Mouse (Mus musculus) 3T3-L1 (cell line): ENCODE measurements around the gene Grid2.

Experiments
- DNase-seq: peaks from one replicate; pipeline ENCODE4 v3.0.0-alpha.2; 2015; ENCODE audit warnings: low read depth, low spot score

The Grid2 gene

DNA sequence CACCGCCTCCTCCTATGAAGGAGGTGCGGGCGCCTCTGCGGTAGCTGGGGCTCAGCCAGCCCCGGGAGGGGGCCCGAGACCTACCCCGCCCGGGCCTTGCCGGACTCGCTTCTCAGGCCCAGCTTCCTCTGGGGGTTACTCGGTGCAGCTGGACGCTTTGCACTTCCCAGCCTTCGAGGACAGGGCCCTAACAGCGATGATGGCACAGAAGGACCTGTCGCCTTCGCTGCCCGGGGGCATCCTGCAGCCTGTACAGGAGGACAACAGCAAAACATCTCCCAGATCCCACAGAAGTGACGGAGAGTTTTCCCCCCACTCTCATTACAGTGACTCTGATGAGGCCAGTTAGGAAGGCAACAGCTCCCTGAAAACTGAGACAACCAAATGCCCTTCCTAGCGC is 1474.4 kb downstream of the Grid2 start:
- no peak for DNase-seq

GRCm38 (mm10) chr6:64730506-64731020 is 1474.9 kb downstream of the Grid2 start:
- DNase-seq: no peak

- no peak for DNase-seq
These were observed 1475.5 kb downstream of the Grid2 start for GRCm38 (mm10) chr6:64731126-64731525.

DNA sequence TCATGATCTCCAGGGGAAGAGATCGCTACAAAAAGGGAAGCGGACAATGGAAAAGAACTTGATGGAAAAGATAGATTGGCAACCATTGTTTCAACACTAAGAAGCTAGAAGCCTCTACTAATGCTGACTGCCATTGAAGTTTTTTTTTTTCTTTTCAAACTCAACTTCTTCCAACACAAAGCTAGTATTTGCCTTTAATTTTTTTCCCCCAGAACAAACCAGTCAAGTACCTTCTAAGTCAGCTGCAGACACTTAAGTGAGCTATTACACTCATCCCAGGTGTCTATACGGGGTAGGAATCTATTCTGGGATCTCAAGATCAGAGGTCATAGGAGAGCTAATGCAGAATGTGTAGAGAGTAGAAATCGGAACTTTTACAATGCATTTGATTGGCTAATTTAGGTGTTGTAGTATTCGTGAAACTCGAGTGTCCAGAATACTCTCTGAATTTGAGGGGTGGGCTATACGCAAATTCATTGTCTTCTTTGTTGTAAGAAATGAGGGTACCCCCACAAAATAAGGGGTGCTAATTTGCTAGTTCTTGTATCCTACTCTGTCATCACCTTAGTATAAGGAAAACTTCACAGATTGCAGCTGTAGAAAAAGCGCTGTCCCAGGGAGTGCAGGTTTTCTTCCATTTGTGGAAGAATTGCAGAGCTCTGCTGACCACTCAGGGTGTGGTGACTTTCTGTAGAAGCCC is 1476.1 kb downstream of the Grid2 start:
- DNase-seq: no peak

DNA sequence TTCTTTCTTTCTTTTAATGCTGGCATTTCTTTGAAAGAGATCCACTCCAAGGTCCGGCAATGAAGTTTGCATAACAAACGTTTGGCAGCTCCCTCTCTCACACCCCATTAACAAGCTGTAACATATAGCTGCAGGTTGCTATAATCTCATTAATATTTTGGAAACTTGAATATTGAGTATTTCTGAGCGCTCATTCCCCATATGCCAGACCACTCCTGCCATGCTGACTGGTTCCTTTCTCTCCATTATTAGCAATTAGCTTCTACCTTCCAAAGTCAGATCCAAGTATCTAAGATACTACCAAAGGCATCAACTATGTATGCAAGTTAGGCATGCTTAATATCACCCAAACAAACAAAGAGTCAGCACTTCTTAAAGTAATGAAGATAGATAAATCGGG is 1477.6 kb downstream of the Grid2 start:
- DNase-seq: no peak

DNA sequence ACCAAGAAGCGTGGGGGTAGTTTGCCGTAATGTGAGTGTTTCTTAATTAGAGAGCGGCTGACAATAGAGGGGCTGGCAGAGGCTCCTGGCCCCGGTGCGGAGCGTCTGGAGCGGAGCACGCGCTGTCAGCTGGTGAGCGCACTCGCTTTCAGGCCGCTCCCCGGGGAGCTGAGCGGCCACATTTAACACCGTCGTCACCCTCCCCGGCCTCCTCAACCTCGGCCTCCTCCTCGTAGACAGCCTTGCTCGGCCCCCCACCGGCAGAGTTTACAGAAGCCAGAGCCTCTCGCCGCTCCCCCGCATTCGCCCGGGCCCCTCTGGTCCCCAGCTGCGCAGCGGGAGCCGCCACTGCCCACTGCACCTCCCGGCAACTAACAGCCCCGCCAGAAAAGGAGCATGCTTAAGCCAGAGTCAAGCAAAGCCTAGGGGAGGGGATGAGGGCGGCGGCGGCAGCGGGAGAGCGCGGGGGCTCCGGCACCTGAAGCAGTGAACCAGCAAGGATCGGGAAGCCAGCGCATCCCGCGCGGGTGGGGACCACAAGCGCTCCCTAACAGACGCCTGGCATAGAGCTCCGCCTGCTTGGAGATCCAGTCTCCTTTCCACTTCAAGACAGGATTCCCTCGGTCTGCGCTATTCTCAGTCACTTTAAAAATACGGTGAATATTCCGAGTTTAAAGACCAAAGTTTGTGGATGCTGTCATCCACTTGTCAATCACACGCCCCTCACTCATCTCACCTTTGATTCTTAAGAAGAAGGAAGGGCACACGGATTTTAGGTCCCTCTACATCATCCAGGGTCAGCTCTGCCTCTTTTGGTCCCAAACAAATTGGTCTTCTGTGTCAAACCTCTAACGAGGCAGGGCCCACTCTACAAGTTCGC is 1479.0 kb downstream of the Grid2 start:
- DNase-seq: no peak

DNA sequence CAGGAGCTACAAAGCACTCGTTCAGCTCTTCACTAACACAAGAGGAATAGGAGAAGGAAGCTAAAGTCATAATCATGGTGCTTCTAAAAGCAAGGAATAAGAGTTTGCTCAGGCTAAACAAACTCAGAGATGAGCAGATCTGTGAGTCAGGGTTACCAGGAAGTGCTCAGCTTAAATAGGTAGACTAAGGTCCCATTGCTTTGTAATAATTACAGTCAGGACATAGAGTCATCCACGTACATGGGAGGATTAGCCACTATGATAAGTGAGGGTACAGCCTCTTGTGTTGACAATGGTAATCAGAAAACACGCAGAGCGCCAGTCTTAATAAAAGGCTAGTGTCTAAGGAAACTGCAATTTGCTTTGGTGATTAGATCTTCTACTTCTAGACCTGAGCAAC is 1480.6 kb downstream of the Grid2 start:
- DNase-seq: no peak

- no peak for DNase-seq
These were observed 1487.3 kb downstream of the Grid2 start for GRCm38 (mm10) chr6:64742915-64743489.
